Mouse (Mus musculus) MEL (cell line): ENCODE measurements around the gene Spdye4a.

ENCODE experiments used
- CHD2 ChIP-seq: IDR thresholded peaks from 2 replicates; pipeline ENCODE4 v1.6.1; 2011; ENCODE audit warnings: low read length, improper control_type of control experiment
- CTCF ChIP-seq, 3 experiments: IDR thresholded peaks in 2 of 3; conservative IDR thresholded peaks in 1 of 3; 2 replicates each; pipeline ENCODE4 v1.5.1; 2011 to 2012; ENCODE audit warnings: low read length in 3 of 3, low read depth in 2 of 3, mild to moderate bottlenecking in 2 of 3, improper control_type of control experiment in 1 of 3, inconsistent platforms in 1 of 3, mixed read lengths in 1 of 3, moderate library complexity in 1 of 3; ENCODE audit not compliant: control insufficient read depth in 1 of 3, insufficient read depth in 1 of 3, poor library complexity in 1 of 3, severe bottlenecking in 1 of 3
- EP300 ChIP-seq, 2 experiments: IDR thresholded peaks; 2 replicates each; pipeline ENCODE4 v1.6.1; 2011; ENCODE audit warnings: improper control_type of control experiment in 2 of 2, low read length in 2 of 2, low read depth in 1 of 2, mild to moderate bottlenecking in 1 of 2
- POLR2A ChIP-seq, 2 experiments: IDR thresholded peaks; 2 replicates each; pipeline ENCODE4 v1.6.1; 2011 to 2012; ENCODE audit warnings: low read length in 2 of 2, mild to moderate bottlenecking in 2 of 2, control low read depth in 1 of 2, improper control_type of control experiment in 1 of 2, low read depth in 1 of 2, moderate library complexity in 1 of 2; ENCODE audit not compliant: control insufficient read depth in 1 of 2, insufficient read depth in 1 of 2, poor library complexity in 1 of 2
- POLR2AphosphoS2 ChIP-seq: IDR thresholded peaks from 2 replicates; pipeline ENCODE4 v1.6.1; 2011; ENCODE audit warnings: low read length, improper control_type of control experiment
- POLR2AphosphoS5 ChIP-seq: IDR thresholded peaks from 2 replicates; pipeline ENCODE4 v1.6.1; 2012; ENCODE audit warnings: low read depth, borderline replicate concordance, mild to moderate bottlenecking, inconsistent platforms, low read length, moderate library complexity, mixed read lengths
- SMC3 ChIP-seq: IDR thresholded peaks from 2 replicates; pipeline ENCODE4 v1.6.1; 2011; ENCODE audit warnings: low read depth, low read length, improper control_type of control experiment
- ZC3H11A ChIP-seq: IDR thresholded peaks from 2 replicates; pipeline ENCODE4 v1.6.1; 2012; ENCODE audit warnings: low read depth, mild to moderate bottlenecking, inconsistent platforms, low read length, improper control_type of control experiment

DNA sequence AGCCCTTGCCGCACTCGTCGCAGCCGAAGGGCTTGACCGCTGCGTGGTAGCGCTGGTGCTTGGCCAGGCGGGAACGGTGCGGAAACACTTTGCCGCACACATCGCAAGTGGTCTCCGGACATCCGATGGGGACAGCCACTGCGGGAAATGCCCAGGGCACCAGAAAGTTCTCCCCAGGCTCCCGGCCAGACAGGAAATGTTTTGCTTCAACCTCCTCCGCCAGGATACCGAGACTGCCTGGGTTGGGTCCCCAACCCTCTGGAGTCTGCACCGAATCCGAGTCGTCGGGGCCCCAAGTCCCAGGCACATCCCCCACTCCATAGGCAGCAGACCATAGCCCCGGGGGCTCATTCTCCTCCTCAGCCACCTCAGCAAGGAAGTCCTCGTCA is 28.4 kb upstream of the Spdye4a start:
- TF ChIP-seq POLR2AphosphoS5 = no peak
- TF ChIP-seq POLR2A (IDR thresholded peaks at IDR 0.05; ENCODE audit: control insufficient read depth in 1 of 2, insufficient read depth in 1 of 2, low read depth in 1 of 2, low read length in 2 of 2, poor library complexity in 1 of 2) = no peak
- TF ChIP-seq POLR2AphosphoS2 = no peak
- no peak for TF ChIP-seq CHD2
- TF ChIP-seq EP300 (IDR thresholded peaks at IDR 0.05; ENCODE audit: low read depth in 1 of 2, low read length in 2 of 2) = no peak
- TF ChIP-seq ZC3H11A = no peak
- TF ChIP-seq CTCF (IDR thresholded peaks at IDR 0.05 in 2 of 3, conservative IDR thresholded peaks at IDR 0.05 in 1 of 3; ENCODE audit: control insufficient read depth in 1 of 3, insufficient read depth in 1 of 3, low read depth in 2 of 3, low read length in 3 of 3, poor library complexity in 1 of 3, severe bottlenecking in 1 of 3) = no peak
- no peak for TF ChIP-seq SMC3
